Mouse (Mus musculus) frontal cortex, adult (tissue): ENCODE results near the gene Ikzf1.

Experiments
- ATAC-seq: cut with Nextera tagmentation; 2 replicates; pipeline ENCODE4 v1.9.2; 2017; ENCODE audit warnings: mild to moderate bottlenecking, moderate library complexity, mixed read lengths; ENCODE audit not compliant: low TSS enrichment

Gene Ikzf1

DNA sequence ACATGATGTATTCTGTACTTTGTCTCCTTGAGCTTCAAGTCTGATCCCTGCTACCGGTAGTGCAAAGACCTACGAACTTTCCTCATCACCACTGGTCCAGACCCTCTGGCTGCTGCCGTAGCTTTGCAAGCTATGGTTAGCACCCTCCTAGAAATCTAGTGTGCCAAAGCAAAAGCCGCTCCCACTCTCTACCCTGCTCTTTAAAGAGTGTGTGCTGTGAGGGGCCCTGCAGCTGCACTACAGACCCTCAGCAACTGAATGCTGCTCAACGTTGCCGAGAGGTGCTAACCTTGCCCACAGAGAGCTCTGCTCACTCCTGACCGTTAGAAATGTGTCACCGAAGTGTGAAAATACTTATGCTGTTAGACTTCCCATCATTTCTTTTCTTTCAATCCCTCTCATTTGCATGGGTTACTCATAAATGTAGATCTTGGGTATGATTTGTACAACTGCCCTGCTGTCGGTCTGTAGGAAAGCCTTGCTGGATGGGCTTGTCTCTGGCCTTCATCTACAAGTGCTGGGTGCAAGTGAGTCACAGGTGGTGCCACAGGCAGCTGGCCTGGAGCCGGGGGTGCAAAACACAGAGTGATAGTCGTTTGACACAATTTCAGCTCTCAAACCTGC is 40.6 kb downstream of the Ikzf1 start:
- no peak for ATAC-seq

DNA sequence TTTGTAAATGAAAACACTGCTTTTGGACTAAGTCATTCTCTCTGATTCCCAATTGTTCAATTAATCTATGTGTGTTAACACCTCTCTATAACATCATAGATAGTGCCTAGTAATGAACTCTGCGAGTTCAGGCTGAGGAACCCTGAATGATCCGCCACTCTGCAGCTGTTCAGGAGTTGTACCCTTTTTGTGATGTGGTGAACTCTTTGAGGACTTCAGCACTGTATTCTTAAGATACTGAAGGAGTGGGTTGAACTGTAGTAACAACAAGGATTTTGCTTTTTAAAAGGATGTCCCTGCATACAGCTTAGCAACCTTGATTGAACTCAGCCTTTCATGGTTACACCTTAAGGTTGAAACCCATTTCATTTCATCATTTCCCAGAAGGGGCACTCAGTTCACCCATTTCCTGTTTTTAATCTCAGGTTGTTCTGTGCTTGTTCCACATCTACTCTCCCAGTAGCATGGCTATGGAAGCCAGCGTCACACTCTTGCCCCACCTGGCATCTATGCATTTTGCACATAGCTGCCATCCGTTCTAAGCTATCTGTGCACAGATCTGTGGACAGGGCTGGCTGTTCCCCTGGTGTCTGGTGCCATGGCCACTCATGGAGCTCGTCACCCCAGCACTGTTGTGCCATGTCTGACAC is 41.2 kb downstream of the Ikzf1 start:
- no peak for ATAC-seq

DNA sequence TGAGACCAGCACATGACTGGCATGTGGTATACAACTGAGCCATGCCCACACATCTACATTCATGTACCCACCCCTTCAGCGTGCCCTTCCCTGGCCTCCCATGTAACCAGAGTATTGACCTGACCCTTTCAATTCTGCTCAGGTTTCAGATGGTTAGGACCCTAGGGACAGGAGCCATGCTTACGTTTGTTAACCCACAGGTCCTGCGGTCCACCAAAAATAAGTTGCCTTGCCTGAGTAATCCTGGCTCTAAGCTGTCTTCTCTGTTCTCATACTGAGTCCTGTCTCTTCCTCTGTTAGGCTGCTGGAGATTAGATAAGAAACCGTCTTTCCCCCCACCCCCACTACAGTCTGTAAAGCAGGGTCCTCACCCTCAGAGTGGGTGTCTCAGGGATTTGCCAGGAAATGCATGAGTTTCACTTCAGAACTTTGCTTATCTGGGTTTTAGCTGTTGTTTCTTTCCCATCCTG is 42.0 kb downstream of the Ikzf1 start:
- ATAC-seq: no peak

DNA sequence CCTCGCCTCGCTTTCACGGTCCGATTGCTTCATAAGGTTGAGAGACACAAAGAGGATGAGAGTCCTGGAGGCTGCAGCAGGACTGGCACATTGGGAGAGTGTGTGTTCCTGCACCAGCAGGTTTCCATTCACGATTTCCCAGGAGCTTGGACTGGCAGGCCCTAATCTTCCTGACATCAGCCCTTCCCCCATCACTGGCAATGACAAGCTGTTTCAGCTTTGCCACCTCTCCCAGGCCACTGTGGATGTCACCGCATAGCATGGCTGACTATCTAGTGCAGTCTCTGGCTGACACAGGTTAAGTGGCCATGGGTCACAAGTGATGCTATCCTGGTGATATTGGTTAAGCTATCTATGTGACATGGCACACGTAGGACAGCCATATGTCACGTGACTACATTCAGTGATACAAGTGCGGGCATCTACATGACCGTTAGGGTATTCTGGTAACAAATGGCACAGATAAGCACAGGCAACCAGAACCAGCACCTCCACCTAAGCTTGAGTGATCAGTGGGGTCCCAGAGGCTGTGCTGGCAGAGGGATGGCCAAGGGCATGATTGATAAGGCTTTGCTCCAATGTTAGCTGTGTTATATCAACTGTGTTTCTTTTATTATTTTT is 43.2 kb downstream of the Ikzf1 start:
- no peak for ATAC-seq

DNA sequence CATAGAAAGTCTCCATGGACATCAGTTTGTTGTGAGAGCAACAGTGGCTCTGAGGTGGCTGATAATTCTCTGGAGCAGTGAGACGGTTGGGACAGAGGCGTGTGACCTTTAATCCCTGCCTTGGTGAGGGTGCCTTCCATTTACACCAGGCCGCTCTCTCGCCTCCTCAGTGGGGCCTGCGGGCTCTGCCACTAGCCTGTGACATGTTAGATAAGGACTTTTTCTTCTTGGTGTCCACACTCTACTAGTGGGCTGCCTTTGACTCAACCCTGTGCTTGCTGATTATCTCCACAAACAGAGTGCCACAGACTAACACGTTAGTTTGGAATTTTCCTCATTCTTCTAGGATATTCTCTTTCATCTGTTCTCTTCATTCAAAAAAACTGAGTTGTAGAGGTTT is 44.4 kb downstream of the Ikzf1 start:
- no peak for ATAC-seq

DNA sequence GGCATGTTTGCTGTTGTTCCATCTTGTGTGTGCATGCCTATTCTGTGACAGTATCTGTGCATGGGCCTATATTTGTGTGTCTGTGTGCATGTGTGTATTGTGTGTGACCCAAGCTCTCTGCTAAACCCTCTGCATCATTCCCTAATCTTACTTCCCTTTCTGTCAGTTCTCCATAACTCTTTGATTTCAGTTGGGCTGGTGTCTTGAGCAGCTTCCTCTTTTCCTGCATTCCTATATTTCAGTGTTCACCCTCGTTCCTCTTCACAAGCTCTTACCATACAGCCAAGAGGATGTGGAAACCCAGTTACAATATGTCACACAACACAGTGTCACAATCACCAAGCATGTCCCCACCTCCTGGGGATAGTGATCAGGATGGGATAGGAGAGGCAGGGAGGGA is 45.3 kb downstream of the Ikzf1 start:
- no peak for ATAC-seq

DNA sequence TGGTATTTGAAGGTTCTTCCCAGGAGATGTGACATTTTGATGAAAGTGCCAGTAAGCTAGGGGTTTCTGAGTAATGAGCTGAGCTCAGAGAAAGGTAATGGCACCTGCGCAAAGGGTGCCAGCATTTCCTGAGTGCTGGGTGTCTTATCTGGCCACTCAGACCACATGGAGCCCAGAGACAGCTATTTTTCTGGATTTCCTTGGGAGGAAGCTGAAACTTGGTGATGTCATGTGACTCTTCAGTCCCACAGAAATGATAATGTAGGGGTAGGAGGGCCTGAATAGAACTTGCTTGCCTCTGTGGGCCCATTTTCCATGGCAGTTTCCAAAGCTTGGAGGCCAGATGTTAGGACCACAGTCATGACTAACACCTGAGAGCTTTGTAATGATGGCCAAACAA is 46.9 kb downstream of the Ikzf1 start:
- no peak for ATAC-seq

DNA sequence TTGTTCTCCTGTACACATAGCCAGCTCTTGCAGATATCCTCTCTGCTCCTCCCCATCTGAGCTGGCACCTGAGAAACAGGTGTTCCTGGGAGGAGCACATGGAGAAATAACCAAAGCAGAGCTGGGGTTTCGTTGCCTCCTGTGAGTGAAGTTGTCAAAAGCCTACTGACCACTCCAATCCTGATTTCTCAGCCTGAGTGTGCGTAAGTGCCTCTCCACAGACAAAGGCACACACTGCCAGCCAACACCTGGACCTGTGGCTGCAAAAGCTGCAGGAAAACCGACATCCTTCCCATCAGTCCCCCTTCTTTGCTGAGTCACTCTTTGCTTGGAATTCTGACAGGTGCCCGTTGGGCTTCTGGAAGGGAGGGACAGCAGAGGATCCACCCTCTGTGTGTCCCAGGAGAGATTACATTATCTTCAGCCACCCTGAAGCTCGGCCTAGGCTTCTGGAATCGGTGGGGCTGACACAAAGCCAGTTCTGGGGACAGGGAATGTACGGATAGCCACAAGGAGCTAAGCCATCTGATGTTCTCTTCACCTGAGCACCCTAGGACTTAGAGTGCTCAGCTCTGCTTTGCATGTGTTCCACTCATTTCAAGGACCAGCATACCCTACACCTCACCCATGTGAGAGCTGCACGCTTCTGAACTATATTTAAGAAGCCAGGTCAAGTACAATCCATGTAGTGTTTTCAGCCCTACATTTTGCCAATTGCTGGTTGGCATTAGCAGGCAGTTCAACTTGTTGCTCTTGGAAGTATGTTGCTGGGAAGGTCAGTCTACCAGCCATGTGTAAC is 48.4 kb downstream of the Ikzf1 start:
- ATAC-seq: no peak

DNA sequence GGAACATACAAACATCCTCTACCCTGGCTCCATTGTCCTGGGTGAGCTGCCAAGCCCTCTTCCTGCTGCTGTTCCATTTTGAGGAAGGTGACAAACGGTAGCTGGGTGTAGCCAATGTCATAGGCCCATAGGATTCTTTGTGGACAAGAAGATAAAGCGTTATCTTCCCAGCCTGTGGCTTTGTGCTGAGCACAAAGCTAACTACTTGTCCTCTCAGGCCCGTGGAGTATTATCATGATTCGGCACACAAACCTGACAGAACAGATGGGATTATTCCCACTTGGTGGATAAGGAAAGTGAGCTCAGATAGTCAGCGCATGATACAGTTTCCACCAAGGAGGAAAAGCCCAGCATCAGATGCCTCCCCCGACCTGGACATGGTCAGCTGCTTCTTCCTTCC is 50.4 kb downstream of the Ikzf1 start:
- no peak for ATAC-seq

DNA sequence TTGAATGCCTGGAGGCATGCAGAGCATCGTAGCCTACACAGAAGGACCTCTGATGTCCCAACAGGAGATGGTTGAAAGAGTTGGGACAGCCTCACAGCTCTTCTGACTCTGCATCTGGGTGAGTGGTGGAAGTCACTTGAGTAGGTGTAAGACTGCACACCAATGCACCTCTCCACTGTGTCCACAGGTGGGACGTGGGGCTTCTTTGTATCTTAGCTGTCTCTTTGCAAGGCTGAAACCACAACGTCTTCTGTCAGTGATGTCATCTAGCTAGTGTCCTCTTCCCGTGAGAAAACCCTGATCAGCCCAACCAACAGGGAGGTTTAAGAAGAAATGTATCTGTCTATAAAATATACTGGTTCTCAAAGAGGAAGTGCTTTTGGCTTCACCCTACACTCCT is 52.1 kb downstream of the Ikzf1 start:
- ATAC-seq: no peak

DNA sequence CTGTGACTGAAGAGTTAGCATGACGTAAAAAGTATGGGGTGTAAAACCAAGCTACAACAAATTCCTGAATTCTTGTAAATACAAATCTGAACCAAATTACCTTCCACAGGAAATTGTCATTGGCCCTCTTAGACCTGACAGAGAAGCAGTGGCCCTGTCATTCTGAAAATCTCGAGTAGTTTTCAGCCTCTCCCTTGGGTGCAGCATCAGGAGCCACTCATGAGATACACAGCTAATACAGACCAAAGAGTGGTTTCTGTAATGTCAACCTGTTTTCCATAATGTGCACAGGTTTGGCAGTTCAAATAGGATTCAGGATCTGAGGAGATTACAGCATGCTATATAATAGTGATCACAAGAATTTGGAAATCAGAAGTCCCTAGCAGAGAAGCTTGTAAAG is 52.8 kb downstream of the Ikzf1 start:
- no peak for ATAC-seq

DNA sequence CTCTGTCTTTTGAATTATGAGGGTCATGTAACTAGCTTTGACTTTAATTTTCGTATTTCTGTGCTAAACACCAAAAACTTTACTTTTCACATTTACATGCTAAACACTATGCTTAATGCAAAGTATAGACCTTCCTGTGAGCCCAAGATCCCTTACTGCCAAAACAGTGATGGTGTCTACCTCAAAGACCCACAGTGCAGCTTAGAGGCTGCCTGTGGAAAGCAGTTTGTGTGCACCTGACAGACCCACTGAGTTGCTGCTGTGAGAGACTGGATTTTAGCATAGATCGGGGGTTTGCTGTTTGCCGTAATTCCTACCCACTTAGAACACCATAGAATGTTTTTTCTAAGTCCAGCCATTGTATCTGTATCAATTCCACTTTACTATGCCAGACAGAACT is 54.3 kb downstream of the Ikzf1 start:
- ATAC-seq: no peak

DNA sequence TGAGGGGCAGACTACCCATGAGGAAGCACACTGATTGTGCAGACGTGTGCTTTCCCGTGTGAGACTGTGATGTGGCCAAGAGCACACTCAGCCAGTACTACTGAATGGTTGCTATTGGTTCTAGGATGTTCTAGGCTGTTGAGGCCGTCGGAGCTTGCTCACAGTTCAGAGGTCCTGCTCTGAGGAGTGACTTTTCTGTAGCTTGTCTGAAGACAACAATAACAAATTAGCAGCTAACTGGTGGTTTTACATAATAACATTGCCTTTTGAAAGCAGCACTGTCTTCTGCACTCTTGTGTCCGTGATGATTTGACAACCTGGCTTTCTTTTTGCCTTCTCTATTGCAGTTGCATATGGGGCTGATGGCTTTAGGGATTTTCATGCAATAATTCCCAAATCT is 55.8 kb downstream of the Ikzf1 start:
- no peak for ATAC-seq

DNA sequence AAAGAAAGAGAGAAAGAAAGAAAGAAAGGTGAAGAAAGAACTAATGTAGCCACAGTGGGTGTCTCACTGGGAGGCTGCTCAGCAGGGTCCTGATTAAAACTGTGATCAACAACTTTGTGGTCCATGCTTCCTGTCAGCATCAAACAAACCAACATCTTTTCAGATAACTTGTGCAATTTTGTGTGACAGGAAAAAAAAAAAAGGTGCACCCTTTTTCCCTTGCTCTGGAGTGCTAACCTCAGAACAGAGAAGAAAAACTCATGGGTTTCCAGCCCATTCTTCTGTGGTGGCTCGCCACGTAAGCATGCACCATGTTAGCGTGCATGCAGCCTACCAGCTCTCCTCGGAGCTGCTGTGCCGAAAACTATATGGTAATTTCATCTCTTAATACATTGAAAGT is 56.8 kb downstream of the Ikzf1 start:
- ATAC-seq: no peak

DNA sequence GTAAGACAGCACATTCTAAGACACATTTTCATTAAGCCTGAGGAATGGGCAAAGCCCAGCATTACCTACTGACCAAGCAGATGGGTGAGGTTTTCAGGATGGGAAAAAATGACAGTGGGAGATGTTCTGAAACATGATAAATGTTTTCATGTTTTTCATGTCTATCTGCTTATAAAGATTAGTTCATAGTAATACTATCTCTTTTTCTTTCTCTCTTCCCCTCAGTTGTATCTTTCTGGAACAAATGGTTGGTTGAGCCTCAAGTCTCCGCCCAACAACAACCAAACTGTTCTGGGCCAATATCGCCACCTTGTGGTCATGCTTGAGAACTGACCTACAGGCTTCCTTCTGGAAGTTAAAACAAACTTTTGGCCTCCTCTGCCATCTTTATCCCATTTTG is 57.8 kb downstream of the Ikzf1 start:
- ATAC-seq: no peak

DNA sequence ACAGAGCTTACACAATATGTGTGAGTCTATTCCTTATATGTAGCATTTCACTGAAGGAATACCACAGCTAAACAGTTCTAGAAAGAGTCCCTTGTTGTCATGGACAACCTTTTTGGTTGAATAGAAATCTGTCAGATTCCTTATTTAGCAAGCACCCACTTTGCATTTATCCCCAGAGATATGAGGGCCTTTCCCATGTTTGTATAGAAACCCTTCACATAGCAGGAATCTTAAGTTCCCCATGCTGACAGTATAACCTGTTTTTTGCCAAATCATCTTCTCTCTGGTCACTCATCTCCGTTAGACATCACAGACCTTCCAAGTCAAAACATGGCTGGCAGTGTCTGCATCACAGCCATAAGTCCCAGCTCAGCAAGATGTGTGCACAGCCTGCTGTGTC is 59.4 kb downstream of the Ikzf1 start:
- no peak for ATAC-seq

DNA sequence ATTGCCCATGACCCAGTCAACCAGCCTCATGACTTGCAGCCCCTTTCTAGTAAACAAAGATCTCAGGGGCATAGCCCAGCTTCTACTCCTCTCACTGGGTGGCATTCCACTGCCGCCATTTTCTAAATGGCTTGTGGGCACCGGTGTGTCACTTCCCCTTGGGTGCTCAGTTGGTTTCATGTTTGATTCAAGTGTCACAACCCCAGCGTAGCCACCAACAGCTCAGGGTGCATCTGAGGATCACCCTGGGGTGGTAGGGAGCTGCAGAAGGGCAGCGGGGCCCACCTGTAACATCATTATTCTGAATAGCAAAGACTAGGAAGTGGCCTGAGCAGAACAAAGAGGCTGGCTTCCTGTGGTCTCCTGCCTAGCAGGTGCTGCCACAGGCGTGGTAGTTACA is 66.3 kb downstream of the Ikzf1 start:
- ATAC-seq: no peak

DNA sequence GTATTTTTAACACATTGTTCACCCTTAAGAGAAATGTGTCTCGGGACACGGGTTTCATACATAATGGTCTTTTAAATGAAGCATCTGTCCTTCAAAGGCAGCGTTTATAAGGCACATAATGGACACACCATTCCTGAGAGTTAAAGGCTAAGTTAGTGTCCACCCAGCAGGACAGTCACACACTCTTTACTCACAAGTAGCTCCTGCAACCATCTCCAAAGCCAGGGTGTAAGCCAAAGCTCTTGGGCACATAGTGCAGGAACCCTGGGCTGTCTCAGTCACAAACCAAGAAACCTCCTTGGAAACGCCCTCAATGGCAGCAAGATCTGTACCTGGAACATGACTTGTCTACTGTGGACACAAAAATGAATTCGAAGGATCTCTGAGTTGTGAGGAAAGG is 68.1 kb downstream of the Ikzf1 start:
- no peak for ATAC-seq

DNA sequence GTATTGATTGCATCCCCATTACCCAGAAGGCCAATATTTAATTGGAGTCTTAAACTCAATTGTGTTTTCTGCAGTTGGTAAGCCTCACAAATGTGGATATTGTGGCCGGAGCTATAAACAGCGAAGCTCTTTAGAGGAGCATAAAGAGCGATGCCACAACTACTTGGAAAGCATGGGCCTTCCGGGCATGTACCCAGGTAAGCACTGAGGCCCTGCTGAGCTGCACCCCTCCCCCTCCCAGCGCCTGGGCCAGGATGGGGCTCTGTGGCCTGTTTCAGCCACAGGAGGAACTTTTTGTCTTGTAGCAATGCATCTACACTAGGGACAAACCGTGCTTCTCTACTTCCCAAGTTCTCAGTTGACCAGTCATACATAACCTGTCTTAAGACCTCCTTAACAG is 73.3 kb downstream of the Ikzf1 start:
- no peak for ATAC-seq

DNA sequence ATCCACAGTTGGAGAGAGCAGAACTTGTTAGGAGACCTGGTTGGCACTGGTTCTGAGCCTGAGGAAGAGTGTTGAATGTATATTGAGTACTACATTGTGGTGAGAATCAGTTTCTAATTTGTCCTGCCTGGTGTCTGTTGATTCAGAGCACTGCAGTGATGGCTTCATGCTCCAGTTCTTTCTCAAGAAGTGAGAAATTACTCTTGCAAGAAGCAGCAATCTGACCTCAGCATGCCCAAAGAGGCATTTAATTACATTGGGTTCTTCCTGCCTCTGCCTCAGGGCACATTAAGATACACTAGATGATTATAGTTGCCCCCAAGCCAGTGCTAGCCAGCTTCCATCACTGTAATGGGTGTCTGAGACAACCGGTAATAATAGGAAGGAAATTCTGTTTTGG is 74.1 kb downstream of the Ikzf1 start:
- no peak for ATAC-seq

DNA sequence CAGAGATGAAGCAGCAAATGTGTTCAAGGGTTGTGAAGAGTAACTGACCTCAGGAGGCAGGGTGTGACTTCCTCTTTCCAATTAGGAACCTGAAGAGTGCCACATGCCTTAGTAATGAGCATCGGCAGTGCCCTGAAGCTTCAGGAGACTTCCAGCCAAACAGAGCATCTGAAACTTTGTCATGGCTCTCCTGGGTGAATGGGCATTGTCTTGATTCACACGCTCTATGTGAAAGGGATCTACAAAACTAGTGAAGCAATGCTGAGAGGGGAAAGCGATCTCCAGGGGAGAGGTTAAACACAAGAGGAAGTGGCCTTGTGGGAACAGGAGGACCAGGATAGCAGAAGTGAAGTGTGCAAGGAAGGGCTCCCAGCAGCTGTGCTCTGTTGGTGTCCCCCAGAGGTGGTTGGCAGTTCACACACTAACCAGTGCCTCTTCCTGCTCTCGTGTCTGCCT is 78.4 kb downstream of the Ikzf1 start:
- ATAC-seq: no peak

DNA sequence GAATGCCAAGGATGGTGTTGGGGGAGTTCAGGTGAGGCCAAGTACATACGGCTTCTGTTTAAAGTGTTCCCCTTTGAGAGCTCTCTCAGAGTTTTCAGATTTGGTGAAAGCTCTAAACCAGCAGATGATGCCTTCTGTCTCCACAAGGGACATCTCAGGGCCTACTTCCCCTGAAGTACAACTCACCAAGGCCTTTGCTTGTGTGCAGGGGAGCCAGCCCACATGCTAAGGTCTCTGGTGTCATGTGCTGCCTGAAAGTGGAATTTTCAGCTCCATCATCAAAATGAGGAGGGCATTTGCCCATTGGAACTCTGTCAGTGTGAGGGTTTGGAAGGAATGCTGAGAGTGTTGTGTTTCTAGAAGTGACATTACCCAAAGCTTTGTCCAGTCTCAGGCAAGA is 80.6 kb downstream of the Ikzf1 start:
- ATAC-seq: no peak

DNA sequence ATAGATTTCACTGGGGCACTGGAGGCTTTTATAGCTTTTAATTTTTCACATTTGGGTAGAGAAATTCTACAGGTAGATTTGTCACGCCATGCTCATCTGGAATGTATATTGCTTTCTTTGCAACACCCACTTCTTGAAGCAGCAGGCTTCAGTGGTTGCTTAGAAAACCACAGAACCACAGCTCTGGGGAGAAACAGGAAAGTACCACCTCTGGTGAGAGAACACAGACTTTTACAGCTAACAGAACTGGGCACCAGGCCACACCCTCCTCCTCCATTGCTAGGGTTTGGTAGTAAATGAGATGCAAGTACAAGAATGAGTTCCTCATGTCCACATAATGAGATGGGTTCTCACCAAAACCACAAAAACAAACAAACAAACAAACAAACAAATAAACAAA is 81.3 kb downstream of the Ikzf1 start:
- ATAC-seq: no peak
